Mouse (Mus musculus) liver, embryonic 16.5 days (tissue): ENCODE results near the gene Scn4a. TPM values are rescaled to one million over a fixed set of nuclear protein-coding genes. Genes with fewer than 3 reads are reported as not detected.

Experiments used
- ATAC-seq: fragments of 200-750 bp; cut with Nextera tagmentation; 2 replicates; pipeline ENCODE4 v1.8.0; 2017; ENCODE audit warnings: low read depth, mild to moderate bottlenecking, moderate number of reproducible peaks, moderate library complexity
- H3K27ac ChIP-seq: fragments of 300-500 bp; sonication (generic); 2 replicates; pipeline ENCODE4 v1.5.1; 2014; ENCODE audit warnings: mild to moderate bottlenecking, low read length
- H3K27me3 ChIP-seq: fragments of 300-500 bp; sonication (generic); 2 replicates; pipeline ENCODE4 v1.6.1; 2014; ENCODE audit warnings: low read depth, low read length, mixed read lengths; ENCODE audit not compliant: control insufficient read depth, insufficient read depth
- H3K36me3 ChIP-seq: fragments of 300-500 bp; sonication (generic); 2 replicates; pipeline ENCODE4 v1.6.1; 2014; ENCODE audit warnings: mild to moderate bottlenecking; ENCODE audit not compliant: control insufficient read depth, insufficient read depth
- H3K4me1 ChIP-seq: fragments of 300-500 bp; sonication (generic); 2 replicates; pipeline ENCODE4 v1.6.1; 2014; ENCODE audit warnings: low read depth, low read length, mixed read lengths; ENCODE audit not compliant: control insufficient read depth
- H3K4me2 ChIP-seq: fragments of 300-500 bp; sonication (generic); 2 replicates; pipeline ENCODE4 v1.6.1; 2014; ENCODE audit warnings: low read depth, low read length, mixed read lengths
- H3K4me3 ChIP-seq: fragments of 300-500 bp; sonication (generic); 2 replicates; pipeline ENCODE4 v1.5.1; 2014; ENCODE audit warnings: low read depth, mild to moderate bottlenecking, low read length
- H3K9ac ChIP-seq: fragments of 300-500 bp; sonication (generic); 2 replicates; pipeline ENCODE4 v1.6.1; 2014; ENCODE audit warnings: low read depth, low read length
- H3K9me3 ChIP-seq: fragments of 300-500 bp; sonication (generic); replicated peaks from 2 replicates; pipeline ENCODE4 v1.6.1; 2016; ENCODE audit warnings: low read length; ENCODE audit not compliant: control insufficient read depth
- WGBS: fragments of 180-500 bp; shearing (Covaris S2); extraction: QIAGEN DNeasy Blood & Tissue Kit; methylation state at CpG from one replicate; pipeline ENCODE4 v1.1.7; 2014; ENCODE audit not compliant: insufficient replicate concordance; 5-methylcytosine and 5-hydroxymethylcytosine counted together
- polyA plus RNA-seq: library from polyadenylated mRNA; unstranded; fragments of >200 nt; fragmentation: Nextera tagmentation; extraction: Ambion mirVana; gene quantifications from 2 replicates; pipeline ENCODE4 v1.2.1, GENCODE M21; 2015

The Scn4a gene
- polyA plus RNA-seq, 1 experiment from 2014 or later: 0.13 TPM

- no peak overlapping the region for H3K4me2 ChIP-seq
- WGBS: 38% methylated on average over 7 of the region's 7 CpGs
- ATAC-seq: no peak
- no peak overlapping the region for H3K27ac ChIP-seq
- peaks cover 4% of the 10 kb centered on the region for H3K4me1 ChIP-seq
- no peaks in the 10 kb centered on the region for H3K27me3 ChIP-seq
- H3K36me3 ChIP-seq: no peaks in the 10 kb centered on the region
- no peaks in the 10 kb centered on the region for H3K9me3 ChIP-seq
- H3K9ac ChIP-seq: no peak overlapping the region
- H3K4me3 ChIP-seq: no peak overlapping the region
These were observed 23.4 kb downstream of the Scn4a start for GRCm38 (mm10) chr11:106329682-106330081.

- no peak overlapping the region for H3K4me2 ChIP-seq
- H3K27me3 ChIP-seq: no peaks in the 10 kb centered on the region
- H3K9ac ChIP-seq: no peak overlapping the region
- H3K4me3 ChIP-seq: no peak overlapping the region
- H3K27ac ChIP-seq: no peak overlapping the region
- no peaks in the 10 kb centered on the region for H3K9me3 ChIP-seq
- H3K36me3 ChIP-seq: no peaks in the 10 kb centered on the region
- no peak for ATAC-seq
- WGBS: 16% methylated on average over 6 of the region's 6 CpGs
- peaks cover 4% of the 10 kb centered on the region for H3K4me1 ChIP-seq
These were observed 24.0 kb downstream of the Scn4a start for GRCm38 (mm10) chr11:106329128-106329527.

- H3K9me3 ChIP-seq: no peaks in the 10 kb centered on the region
- no peak for ATAC-seq
These were observed 24.6 kb downstream of the Scn4a start for GRCm38 (mm10) chr11:106328521-106328920.

GRCm38 (mm10) chr11:106326475-106326874, 26.6 kb downstream of the Scn4a start:
- Histone ChIP-seq H3K4me3 (no peak overlapping the region), H3K36me3 (no peaks in the 10 kb centered on the region), H3K27ac (no peak overlapping the region), H3K4me2 (no peak overlapping the region), H3K9me3 (no peaks in the 10 kb centered on the region), H3K4me1 (peaks cover 4% of the 10 kb centered on the region), H3K27me3 (no peaks in the 10 kb centered on the region), H3K9ac (no peak overlapping the region)
- 44% methylated on average over 8 of the region's 8 CpGs for WGBS
- ATAC-seq: no peak

More at GRCm38 (mm10) chr11:106328521-106328920, 24.6 kb downstream of the Scn4a start:
- Histone ChIP-seq H3K9ac (no peak overlapping the region), H3K36me3 (no peaks in the 10 kb centered on the region), H3K27me3 (no peaks in the 10 kb centered on the region), H3K4me3 (no peak overlapping the region), H3K4me2 (no peak overlapping the region), H3K4me1 (peaks cover 4% of the 10 kb centered on the region), H3K27ac (no peak overlapping the region)
- 49% methylated on average over 5 of the region's 5 CpGs for WGBS

GRCm38 (mm10) chr11:106325566-106326206, 27.4 kb downstream of the Scn4a start:
- Histone ChIP-seq H3K27me3 (no peaks in the 10 kb centered on the region), H3K4me2 (no peak overlapping the region), H3K9ac (no peak overlapping the region), H3K4me3 (no peak overlapping the region), H3K27ac (no peak overlapping the region), H3K4me1 (peaks cover 4% of the 10 kb centered on the region), H3K36me3 (no peaks in the 10 kb centered on the region), H3K9me3 (no peaks in the 10 kb centered on the region)
- ATAC-seq: no peak
- WGBS: 42% methylated on average over 8 of the region's 8 CpGs

- Histone ChIP-seq H3K9ac (no peak overlapping the region), H3K9me3 (no peaks in the 10 kb centered on the region), H3K36me3 (no peaks in the 10 kb centered on the region), H3K4me1 (peaks cover 4% of the 10 kb centered on the region), H3K27ac (no peak overlapping the region), H3K27me3 (no peaks in the 10 kb centered on the region), H3K4me2 (no peak overlapping the region), H3K4me3 (no peak overlapping the region)
- 60% methylated on average over 5 of the region's 5 CpGs for WGBS
- peak; percentile 42; the same call in 1 of the 2 replicates for ATAC-seq
These were observed 28.2 kb downstream of the Scn4a start for GRCm38 (mm10) chr11:106324858-106325257.

GRCm38 (mm10) chr11:106318406-106319366, 34.4 kb downstream of the Scn4a start:
- H3K4me2 ChIP-seq: no peak overlapping the region
- no peak overlapping the region for H3K27ac ChIP-seq
- H3K4me3 ChIP-seq: no peak overlapping the region
- no peaks in the 10 kb centered on the region for H3K27me3 ChIP-seq
- no peaks in the 10 kb centered on the region for H3K4me1 ChIP-seq
- H3K9me3 ChIP-seq: no peaks in the 10 kb centered on the region
- H3K9ac ChIP-seq: no peak overlapping the region
- WGBS: 42% methylated on average over 21 of the region's 21 CpGs
- peak; percentile 19; the same call in 1 of the 2 replicates for ATAC-seq
- H3K36me3 ChIP-seq: no peaks in the 10 kb centered on the region

- Histone ChIP-seq H3K9ac (no peak overlapping the region), H3K4me3 (no peak overlapping the region), H3K36me3 (no peaks in the 10 kb centered on the region), H3K9me3 (no peaks in the 10 kb centered on the region), H3K27ac (no peak overlapping the region), H3K4me2 (no peak overlapping the region), H3K27me3 (no peaks in the 10 kb centered on the region), H3K4me1 (no peaks in the 10 kb centered on the region)
- no peak for ATAC-seq
- WGBS: 54% methylated on average over 7 of the region's 7 CpGs
These were observed 35.3 kb downstream of the Scn4a start for GRCm38 (mm10) chr11:106317801-106318200.

- no peaks in the 10 kb centered on the region for H3K4me1 ChIP-seq
- no peak overlapping the region for H3K4me3 ChIP-seq
- WGBS: 52% methylated on average over 1 of the region's 1 CpGs
- no peak for ATAC-seq
- H3K9ac ChIP-seq: no peak overlapping the region
- H3K9me3 ChIP-seq: no peaks in the 10 kb centered on the region
- no peak overlapping the region for H3K27ac ChIP-seq
- H3K27me3 ChIP-seq: no peaks in the 10 kb centered on the region
- no peak overlapping the region for H3K4me2 ChIP-seq
- no peaks in the 10 kb centered on the region for H3K36me3 ChIP-seq
These were observed 36.7 kb downstream of the Scn4a start for GRCm38 (mm10) chr11:106316416-106316815.
